Mouse (Mus musculus) neural tube, embryonic 13.5 days (tissue): ENCODE measurements around the gene Borcs6. TPM values are rescaled to one million over a fixed set of nuclear protein-coding genes. Genes with fewer than 3 reads are reported as not detected.

ENCODE experiments used
- ATAC-seq: fragments of 200-750 bp; cut with Nextera tagmentation; 2 replicates; pipeline ENCODE4 v1.8.0; 2017; ENCODE audit warnings: low read depth, mild to moderate bottlenecking, moderate TSS enrichment, moderate library complexity
- H3K27ac ChIP-seq: fragments of 300-500 bp; sonication (generic); replicated peaks from 2 replicates; pipeline ENCODE4 v1.5.1; 2015; ENCODE audit warnings: moderate library complexity, mild to moderate bottlenecking, inconsistent platforms
- H3K27me3 ChIP-seq: fragments of 300-500 bp; sonication (generic); 2 replicates; pipeline ENCODE4 v1.6.1; 2015; ENCODE audit warnings: mild to moderate bottlenecking, inconsistent platforms
- H3K36me3 ChIP-seq: fragments of 300-500 bp; sonication (generic); 2 replicates; pipeline ENCODE4 v1.6.1; 2015; ENCODE audit warnings: mild to moderate bottlenecking, inconsistent platforms
- H3K4me1 ChIP-seq: fragments of 300-500 bp; sonication (generic); replicated peaks from 2 replicates; pipeline ENCODE4 v1.6.1; 2015; ENCODE audit warnings: inconsistent platforms
- H3K4me2 ChIP-seq: fragments of 300-500 bp; sonication (generic); 2 replicates; pipeline ENCODE4 v1.6.1; 2015; ENCODE audit warnings: inconsistent platforms, mild to moderate bottlenecking, moderate library complexity
- H3K4me3 ChIP-seq: fragments of 300-500 bp; sonication (generic); 2 replicates; pipeline ENCODE4 v1.5.1; 2015; ENCODE audit warnings: mild to moderate bottlenecking, inconsistent platforms
- H3K9ac ChIP-seq: fragments of 300-500 bp; sonication (generic); 2 replicates; pipeline ENCODE4 v1.6.1; 2015; ENCODE audit warnings: moderate library complexity, mild to moderate bottlenecking, inconsistent platforms
- H3K9me3 ChIP-seq: fragments of 300-500 bp; sonication (generic); 2 replicates; pipeline ENCODE4 v1.6.1; 2016; ENCODE audit warnings: inconsistent platforms
- WGBS: fragments of 180-500 bp; shearing (Covaris S2); methylation state at CpG from one replicate; pipeline ENCODE4 v1.1.7; 2015; 5-methylcytosine and 5-hydroxymethylcytosine counted together
- polyA plus RNA-seq: library from polyadenylated mRNA; unstranded; fragments of >200 nt; fragmentation: Nextera tagmentation; extraction: Ambion mirVana; gene quantifications from 2 replicates; pipeline ENCODE4 v1.2.1, GENCODE M21; 2015

The Borcs6 gene
- polyA plus RNA-seq, 1 experiment from 2014 or later, result 16.8 TPM

GRCm38 (mm10) chr11:69100639-69101360 lies 41.3 kb downstream of the Borcs6 start:
- Histone ChIP-seq H3K36me3 (peaks cover 52% of the 10 kb centered on the region), H3K4me2 (peak overlapping the region; percentile 93), H3K27me3 (no peaks in the 10 kb centered on the region; the same call in 1 of the 2 replicates), H3K4me3 (peak overlapping the region; percentile 63), H3K9ac (peak overlapping the region; percentile 84), H3K4me1 (peaks cover 54% of the 10 kb centered on the region), H3K9me3 (no peaks in the 10 kb centered on the region), H3K27ac (0 out of 2 replicates have a peak overlapping the region, but pooled peaks have one; percentile 89)
- WGBS, result 92% methylated on average over 20 of the region's 20 CpGs
- no peak for ATAC-seq

GRCm38 (mm10) chr11:69101604-69102402 lies 42.3 kb downstream of the Borcs6 start:
- H3K36me3 ChIP-seq, result peaks cover 62% of the 10 kb centered on the region
- no peak overlapping the region for H3K9ac ChIP-seq
- no peak overlapping the region for H3K27ac ChIP-seq
- H3K9me3 ChIP-seq, result no peaks in the 10 kb centered on the region
- H3K27me3 ChIP-seq, result no peaks in the 10 kb centered on the region
- WGBS, result 91% methylated on average over 21 of the region's 21 CpGs
- no peak for ATAC-seq
- no peak overlapping the region for H3K4me2 ChIP-seq
- no peak overlapping the region for H3K4me3 ChIP-seq
- H3K4me1 ChIP-seq, result peaks cover 44% of the 10 kb centered on the region

- 95% methylated on average over 7 of the region's 7 CpGs for WGBS
- no peaks in the 10 kb centered on the region for H3K27me3 ChIP-seq
- no peak for ATAC-seq
Measured at GRCm38 (mm10) chr11:69102403-69102725, 42.8 kb downstream of the Borcs6 start.

GRCm38 (mm10) chr11:69103121-69103520 lies 43.6 kb downstream of the Borcs6 start:
- H3K9ac ChIP-seq, result no peak overlapping the region
- no peak overlapping the region for H3K27ac ChIP-seq
- H3K4me1 ChIP-seq, result peaks cover 31% of the 10 kb centered on the region
- H3K4me2 ChIP-seq, result no peak overlapping the region
- WGBS, result 94% methylated on average over 14 of the region's 14 CpGs
- no peaks in the 10 kb centered on the region for H3K9me3 ChIP-seq
- H3K4me3 ChIP-seq, result no peak overlapping the region
- no peaks in the 10 kb centered on the region for H3K27me3 ChIP-seq
- H3K36me3 ChIP-seq, result peaks cover 75% of the 10 kb centered on the region
- no peak for ATAC-seq

More at GRCm38 (mm10) chr11:69102403-69102725, 42.8 kb downstream of the Borcs6 start:
- no peak overlapping the region for H3K9ac ChIP-seq
- H3K27ac ChIP-seq, result no peak overlapping the region
- H3K4me3 ChIP-seq, result no peak overlapping the region
- peaks cover 39% of the 10 kb centered on the region for H3K4me1 ChIP-seq
- H3K9me3 ChIP-seq, result no peaks in the 10 kb centered on the region
- H3K36me3 ChIP-seq, result peaks cover 68% of the 10 kb centered on the region
- no peak overlapping the region for H3K4me2 ChIP-seq

GRCm38 (mm10) chr11:69103531-69104435 lies 44.3 kb downstream of the Borcs6 start:
- WGBS, result 92% methylated on average over 15 of the region's 15 CpGs
- Histone ChIP-seq H3K9ac (no peak overlapping the region), H3K36me3 (peaks cover 82% of the 10 kb centered on the region)

GRCm38 (mm10) chr11:69104487-69104886 lies 45.0 kb downstream of the Borcs6 start:
- Histone ChIP-seq H3K4me3 (no peak overlapping the region), H3K4me1 (peaks cover 17% of the 10 kb centered on the region), H3K9me3 (no peaks in the 10 kb centered on the region), H3K36me3 (peaks cover 89% of the 10 kb centered on the region), H3K27me3 (no peaks in the 10 kb centered on the region), H3K27ac (no peak overlapping the region), H3K4me2 (no peak overlapping the region), H3K9ac (no peak overlapping the region)
- 91% methylated on average over 14 of the region's 14 CpGs for WGBS
- no peak for ATAC-seq

More at GRCm38 (mm10) chr11:69103531-69104435, 44.3 kb downstream of the Borcs6 start:
- ATAC-seq, result no peak
- Histone ChIP-seq H3K4me3 (no peak overlapping the region), H3K9me3 (no peaks in the 10 kb centered on the region), H3K27ac (no peak overlapping the region), H3K4me2 (no peak overlapping the region), H3K27me3 (no peaks in the 10 kb centered on the region), H3K4me1 (peaks cover 24% of the 10 kb centered on the region)

GRCm38 (mm10) chr11:69105227-69105626 lies 45.7 kb downstream of the Borcs6 start:
- Histone ChIP-seq H3K27ac (no peak overlapping the region), H3K27me3 (no peaks in the 10 kb centered on the region), H3K4me3 (no peak overlapping the region), H3K4me2 (no peak overlapping the region), H3K9me3 (no peaks in the 10 kb centered on the region), H3K4me1 (peaks cover 15% of the 10 kb centered on the region), H3K36me3 (peaks cover 90% of the 10 kb centered on the region), H3K9ac (no peak overlapping the region)
- ATAC-seq, result no peak
- WGBS, result 89% methylated on average over 6 of the region's 6 CpGs

GRCm38 (mm10) chr11:69105796-69106195 lies 46.3 kb downstream of the Borcs6 start:
- ATAC-seq, result no peak
- H3K27ac ChIP-seq, result no peak overlapping the region
- H3K4me1 ChIP-seq, result peaks cover 13% of the 10 kb centered on the region
- peaks cover 88% of the 10 kb centered on the region for H3K36me3 ChIP-seq
- no peaks in the 10 kb centered on the region for H3K27me3 ChIP-seq
- H3K9ac ChIP-seq, result no peak overlapping the region
- no peaks in the 10 kb centered on the region for H3K9me3 ChIP-seq
- 98% methylated on average over 2 of the region's 2 CpGs for WGBS
- no peak overlapping the region for H3K4me3 ChIP-seq
- no peak overlapping the region for H3K4me2 ChIP-seq

- Histone ChIP-seq H3K27ac (no peak overlapping the region), H3K4me2 (no peak overlapping the region), H3K9ac (no peak overlapping the region), H3K27me3 (no peaks in the 10 kb centered on the region), H3K9me3 (no peaks in the 10 kb centered on the region), H3K4me3 (no peak overlapping the region), H3K4me1 (peaks cover 12% of the 10 kb centered on the region), H3K36me3 (peaks cover 83% of the 10 kb centered on the region)
- no peak for ATAC-seq
- 91% methylated on average over 11 of the region's 11 CpGs for WGBS
Measured at GRCm38 (mm10) chr11:69106299-69106698, 46.8 kb downstream of the Borcs6 start.

GRCm38 (mm10) chr11:69106842-69107241 lies 47.3 kb downstream of the Borcs6 start:
- ATAC-seq, result no peak
- H3K36me3 ChIP-seq, result peaks cover 78% of the 10 kb centered on the region
- 85% methylated on average over 11 of the region's 11 CpGs for WGBS

GRCm38 (mm10) chr11:69107676-69108075 lies 48.2 kb downstream of the Borcs6 start:
- Histone ChIP-seq H3K27me3 (no peaks in the 10 kb centered on the region), H3K9ac (no peak overlapping the region), H3K4me1 (peaks cover 22% of the 10 kb centered on the region), H3K9me3 (no peaks in the 10 kb centered on the region), H3K4me3 (no peak overlapping the region), H3K36me3 (peaks cover 70% of the 10 kb centered on the region), H3K27ac (no peak overlapping the region), H3K4me2 (no peak overlapping the region)
- 93% methylated on average over 11 of the region's 11 CpGs for WGBS
- ATAC-seq, result no peak

More at GRCm38 (mm10) chr11:69106842-69107241, 47.3 kb downstream of the Borcs6 start:
- no peak overlapping the region for H3K9ac ChIP-seq
- H3K4me3 ChIP-seq, result no peak overlapping the region
- no peaks in the 10 kb centered on the region for H3K27me3 ChIP-seq
- no peak overlapping the region for H3K27ac ChIP-seq
- no peaks in the 10 kb centered on the region for H3K9me3 ChIP-seq
- H3K4me1 ChIP-seq, result peaks cover 16% of the 10 kb centered on the region
- H3K4me2 ChIP-seq, result no peak overlapping the region
